Mouse (Mus musculus) heart, embryonic 15.5 days (tissue): ENCODE data around the gene Dnah6. TPM values are rescaled to one million over a fixed set of nuclear protein-coding genes. Genes with fewer than 3 reads are reported as not detected.

Experiments used
- ATAC-seq: fragments of 200-750 bp; cut with Nextera tagmentation; replicated peaks from 2 replicates; pipeline ENCODE4 v1.8.0; 2017; ENCODE audit warnings: low read depth, moderate TSS enrichment; ENCODE audit not compliant: insufficient number of reproducible peaks, insufficient read depth, low FRiP score
- H3K27ac ChIP-seq: fragments of 300-500 bp; sonication (generic); 2 replicates; pipeline ENCODE4 v1.5.1; 2015; ENCODE audit warnings: mild to moderate bottlenecking, inconsistent platforms
- H3K27me3 ChIP-seq: fragments of 300-500 bp; sonication (generic); 2 replicates; pipeline ENCODE4 v1.6.1; 2015; ENCODE audit warnings: inconsistent platforms
- H3K36me3 ChIP-seq: fragments of 300-500 bp; sonication (generic); 2 replicates; pipeline ENCODE4 v1.6.1; 2015; ENCODE audit warnings: mild to moderate bottlenecking, inconsistent platforms
- H3K4me1 ChIP-seq: fragments of 300-500 bp; sonication (generic); replicated peaks from 2 replicates; pipeline ENCODE4 v1.6.1; 2015; ENCODE audit warnings: inconsistent platforms
- H3K4me2 ChIP-seq: fragments of 300-500 bp; sonication (generic); 2 replicates; pipeline ENCODE4 v1.6.1; 2015; ENCODE audit warnings: inconsistent platforms, mild to moderate bottlenecking, moderate library complexity
- H3K4me3 ChIP-seq: fragments of 300-500 bp; sonication (generic); 2 replicates; pipeline ENCODE4 v1.5.1; 2015; ENCODE audit warnings: mild to moderate bottlenecking, inconsistent platforms
- H3K9ac ChIP-seq: fragments of 300-500 bp; sonication (generic); 2 replicates; pipeline ENCODE4 v1.6.1; 2015; ENCODE audit warnings: mild to moderate bottlenecking, inconsistent platforms
- H3K9me3 ChIP-seq: fragments of 300-500 bp; sonication (generic); replicated peaks from 2 replicates; pipeline ENCODE4 v1.6.1; 2016; ENCODE audit warnings: inconsistent platforms
- WGBS: fragments of 180-500 bp; shearing (Covaris S2); methylation state at CpG from one replicate; pipeline ENCODE4 v1.1.7; 2015; ENCODE audit warnings: mixed read lengths; 5-methylcytosine and 5-hydroxymethylcytosine counted together
- polyA plus RNA-seq: library from polyadenylated mRNA; unstranded; fragments of >200 nt; fragmentation: Nextera tagmentation; extraction: Ambion mirVana; gene quantifications from 2 replicates; pipeline ENCODE4 v1.2.1, GENCODE M21; 2015

Dnah6 gene
- polyA plus RNA-seq: 0.11 TPM in 2 replicates

DNA sequence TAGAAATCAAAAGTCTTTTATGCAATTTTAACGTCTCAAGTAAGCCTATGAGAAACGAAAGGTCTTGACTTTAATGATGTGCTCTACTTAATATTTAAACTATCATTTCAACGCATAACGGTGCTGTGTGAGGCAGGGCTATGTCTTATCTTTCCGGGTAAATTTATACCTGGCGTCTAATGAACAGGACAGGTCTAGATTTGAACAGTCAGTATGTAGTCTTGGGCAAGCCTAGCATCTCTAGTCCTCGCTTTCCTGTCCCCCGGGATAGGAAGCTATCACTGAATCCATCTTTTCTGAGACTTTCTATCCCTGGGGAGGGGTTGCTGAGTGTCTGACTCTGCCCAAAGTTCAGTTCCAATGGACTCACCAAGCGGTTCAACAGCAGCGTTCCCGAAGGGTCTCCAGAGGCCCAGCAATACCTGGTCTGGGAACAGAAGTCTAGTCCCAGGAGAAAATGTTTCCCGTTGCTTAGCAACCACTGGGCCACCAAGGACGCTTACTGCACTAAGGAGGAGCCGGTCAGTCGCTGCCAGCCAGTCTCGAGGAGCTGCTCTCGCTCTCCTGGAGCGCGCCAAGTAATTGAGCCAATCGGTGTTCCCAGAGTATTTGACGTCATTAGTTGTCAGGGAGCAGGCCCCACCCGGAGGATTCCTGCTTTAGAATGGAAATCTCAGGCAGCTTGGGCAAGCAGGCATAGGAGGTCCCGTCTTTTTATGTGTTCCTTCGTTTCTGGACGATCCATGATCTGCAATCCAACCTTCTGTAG is at the start of gene Dnah6:
Dnah6 (minus strand) TSS at position 463 of the 769 bp plus-strand sequence.
- no peaks in the 10 kb centered on the region for H3K9me3 ChIP-seq
- WGBS: 39% methylated on average over 25 of the region's 25 CpGs
- ATAC-seq: peak; percentile 93

DNA sequence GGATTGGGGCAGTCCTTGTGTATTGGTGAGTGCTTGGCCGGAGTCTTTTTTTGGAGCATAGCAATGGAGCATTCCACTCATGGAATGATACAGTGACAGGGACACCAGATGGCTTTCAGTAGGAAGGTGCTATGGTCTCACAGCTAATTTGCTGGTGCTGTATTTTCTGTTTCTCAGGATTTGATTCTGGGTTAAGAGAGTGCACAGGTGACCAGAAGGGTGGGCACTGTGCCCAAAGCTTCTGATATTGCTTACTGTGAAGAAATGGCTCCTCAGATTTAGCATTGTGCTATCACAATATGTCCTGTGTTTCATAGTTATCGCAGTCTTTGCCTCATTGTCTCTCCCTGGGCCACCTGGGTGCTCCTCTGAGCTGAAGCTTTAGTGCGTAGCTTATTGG is 47.9 kb upstream of the Dnah6 start:
- no peaks in the 10 kb centered on the region for H3K4me1 ChIP-seq
- no peaks in the 10 kb centered on the region for H3K9me3 ChIP-seq
- H3K4me2 ChIP-seq: no peak overlapping the region
- no peaks in the 10 kb centered on the region for H3K27me3 ChIP-seq
- no peak for ATAC-seq
- H3K27ac ChIP-seq: no peak overlapping the region
- H3K36me3 ChIP-seq: peaks cover 79% of the 10 kb centered on the region
- H3K4me3 ChIP-seq: no peak overlapping the region
- 90% methylated on average over 3 of the region's 3 CpGs for WGBS
- H3K9ac ChIP-seq: no peak overlapping the region

More for the DNA sequence above, at the start of gene Dnah6:
- Histone ChIP-seq H3K36me3 (no peaks in the 10 kb centered on the region), H3K4me2 (peak within 1 kb of the TSS; percentile 66), H3K9ac (peak within 1 kb of the TSS; percentile 52), H3K27me3 (no peaks in the 10 kb centered on the region), H3K4me1 (peaks cover 14% of the 10 kb centered on the region), H3K27ac (peak within 1 kb of the TSS; percentile 91), H3K4me3 (peak within 1 kb of the TSS; percentile 44)

DNA sequence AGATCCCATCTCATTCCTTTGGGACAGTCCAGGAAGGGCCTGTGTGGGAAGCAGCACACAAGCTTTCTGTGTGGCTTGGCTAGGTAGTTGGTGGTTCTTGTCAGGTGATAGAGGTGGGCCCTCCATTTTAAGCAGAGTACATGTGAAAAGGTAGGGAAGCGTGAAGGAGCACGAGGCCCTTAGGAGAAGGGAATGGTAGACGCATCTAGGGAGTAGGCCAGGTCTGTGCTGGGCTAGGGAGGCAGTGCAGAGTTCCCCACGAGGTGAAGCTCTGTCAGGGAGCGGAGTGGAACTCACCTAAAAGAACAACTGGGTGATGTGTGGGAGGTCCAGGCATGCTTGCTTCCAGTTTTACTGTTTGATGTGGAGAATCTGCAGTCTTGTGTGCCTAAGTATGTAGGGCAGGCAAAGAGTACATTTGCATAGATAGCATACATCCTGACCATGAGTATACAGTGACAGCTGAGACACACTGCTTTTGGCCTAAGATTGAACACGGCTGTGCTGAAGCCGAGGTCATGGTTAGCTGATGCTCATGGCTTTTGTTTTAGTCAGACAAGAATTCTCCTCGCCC is 46.4 kb upstream of the Dnah6 start:
- Histone ChIP-seq H3K4me2 (no peak overlapping the region), H3K9ac (no peak overlapping the region), H3K4me3 (no peak overlapping the region), H3K4me1 (no peaks in the 10 kb centered on the region), H3K27ac (no peak overlapping the region), H3K27me3 (no peaks in the 10 kb centered on the region), H3K9me3 (no peaks in the 10 kb centered on the region), H3K36me3 (peaks cover 80% of the 10 kb centered on the region)
- no peak for ATAC-seq
- WGBS: 84% methylated on average over 8 of the region's 8 CpGs

DNA sequence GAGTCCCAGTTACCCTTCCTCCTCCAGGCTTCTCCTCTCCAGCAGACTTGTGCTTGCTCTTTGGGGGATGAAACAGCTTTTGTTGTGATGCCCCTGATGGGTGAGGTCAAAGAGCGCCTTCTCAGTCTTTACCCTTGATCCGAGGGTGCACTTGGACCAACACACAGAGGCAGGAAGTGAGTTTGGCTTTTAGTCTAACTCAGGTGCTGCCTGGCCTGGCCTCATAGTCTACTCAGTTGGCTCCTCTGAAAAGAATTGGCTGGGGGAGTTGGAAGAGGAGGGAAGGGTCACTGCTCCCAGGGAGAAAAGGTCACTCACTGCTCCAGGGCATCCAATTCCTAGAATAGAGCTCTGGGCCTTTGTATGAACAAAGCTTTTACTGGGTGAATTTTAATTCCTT is 43.4 kb upstream of the Dnah6 start:
- Histone ChIP-seq H3K36me3 (peaks cover 69% of the 10 kb centered on the region), H3K9ac (no peak overlapping the region), H3K27ac (no peak overlapping the region), H3K27me3 (no peaks in the 10 kb centered on the region), H3K4me3 (no peak overlapping the region), H3K9me3 (no peaks in the 10 kb centered on the region), H3K4me2 (no peak overlapping the region), H3K4me1 (no peaks in the 10 kb centered on the region)
- ATAC-seq: no peak
- WGBS: 79% methylated on average over 2 of the region's 2 CpGs

DNA sequence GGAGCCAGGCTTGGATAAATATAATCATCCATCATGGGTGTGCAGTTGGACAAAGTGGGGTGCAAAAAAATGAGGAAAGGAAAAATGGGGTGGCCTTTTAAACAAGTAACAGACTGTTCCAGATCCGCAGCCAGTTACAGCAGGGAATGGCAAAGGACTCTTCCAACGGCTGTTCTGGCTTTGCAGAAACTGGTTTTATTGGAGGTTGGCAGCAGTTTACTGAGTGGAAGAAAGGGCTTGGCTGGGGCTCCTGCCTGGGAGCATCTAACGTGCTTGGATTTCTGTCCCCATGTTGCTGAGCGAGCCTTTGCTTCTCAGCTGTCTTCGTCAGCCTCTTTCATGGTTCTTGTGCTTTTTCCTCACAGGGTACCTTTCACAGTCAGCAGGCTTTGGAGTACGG is 38.7 kb upstream of the Dnah6 start:
- Histone ChIP-seq H3K9me3 (no peaks in the 10 kb centered on the region), H3K4me3 (no peak overlapping the region), H3K27ac (no peak overlapping the region), H3K4me2 (no peak overlapping the region), H3K36me3 (peaks cover 55% of the 10 kb centered on the region), H3K9ac (no peak overlapping the region), H3K4me1 (peaks cover 2% of the 10 kb centered on the region; the same call in 1 of the 2 replicates), H3K27me3 (no peaks in the 10 kb centered on the region)
- 91% methylated on average over 6 of the region's 6 CpGs for WGBS
- no peak for ATAC-seq

DNA sequence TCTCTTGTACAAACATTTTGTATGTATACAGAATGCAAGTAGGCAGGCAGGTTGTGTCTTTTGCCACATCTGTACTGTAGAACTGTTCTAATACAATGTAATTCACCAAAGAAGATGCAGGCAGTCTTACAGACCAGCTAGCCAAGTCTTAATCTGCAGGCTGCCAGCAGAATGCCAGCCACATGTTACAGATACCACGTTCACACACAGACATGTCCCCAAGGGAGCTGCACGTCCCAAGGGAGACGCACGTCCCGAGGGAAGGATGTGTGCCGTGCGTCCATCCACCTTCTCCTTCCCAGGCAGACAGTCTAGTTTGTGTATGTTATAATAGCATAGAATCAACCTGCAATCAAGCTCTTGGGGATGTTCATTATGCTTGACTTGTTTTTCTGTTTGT is 35.6 kb upstream of the Dnah6 start:
- H3K27me3 ChIP-seq: no peaks in the 10 kb centered on the region
- peaks cover 40% of the 10 kb centered on the region for H3K36me3 ChIP-seq
- ATAC-seq: no peak
- H3K9me3 ChIP-seq: no peaks in the 10 kb centered on the region
- peaks cover 28% of the 10 kb centered on the region for H3K4me1 ChIP-seq
- 92% methylated on average over 7 of the region's 7 CpGs for WGBS
- no peak overlapping the region for H3K27ac ChIP-seq
- H3K4me2 ChIP-seq: no peak overlapping the region
- no peak overlapping the region for H3K4me3 ChIP-seq
- no peak overlapping the region for H3K9ac ChIP-seq

DNA sequence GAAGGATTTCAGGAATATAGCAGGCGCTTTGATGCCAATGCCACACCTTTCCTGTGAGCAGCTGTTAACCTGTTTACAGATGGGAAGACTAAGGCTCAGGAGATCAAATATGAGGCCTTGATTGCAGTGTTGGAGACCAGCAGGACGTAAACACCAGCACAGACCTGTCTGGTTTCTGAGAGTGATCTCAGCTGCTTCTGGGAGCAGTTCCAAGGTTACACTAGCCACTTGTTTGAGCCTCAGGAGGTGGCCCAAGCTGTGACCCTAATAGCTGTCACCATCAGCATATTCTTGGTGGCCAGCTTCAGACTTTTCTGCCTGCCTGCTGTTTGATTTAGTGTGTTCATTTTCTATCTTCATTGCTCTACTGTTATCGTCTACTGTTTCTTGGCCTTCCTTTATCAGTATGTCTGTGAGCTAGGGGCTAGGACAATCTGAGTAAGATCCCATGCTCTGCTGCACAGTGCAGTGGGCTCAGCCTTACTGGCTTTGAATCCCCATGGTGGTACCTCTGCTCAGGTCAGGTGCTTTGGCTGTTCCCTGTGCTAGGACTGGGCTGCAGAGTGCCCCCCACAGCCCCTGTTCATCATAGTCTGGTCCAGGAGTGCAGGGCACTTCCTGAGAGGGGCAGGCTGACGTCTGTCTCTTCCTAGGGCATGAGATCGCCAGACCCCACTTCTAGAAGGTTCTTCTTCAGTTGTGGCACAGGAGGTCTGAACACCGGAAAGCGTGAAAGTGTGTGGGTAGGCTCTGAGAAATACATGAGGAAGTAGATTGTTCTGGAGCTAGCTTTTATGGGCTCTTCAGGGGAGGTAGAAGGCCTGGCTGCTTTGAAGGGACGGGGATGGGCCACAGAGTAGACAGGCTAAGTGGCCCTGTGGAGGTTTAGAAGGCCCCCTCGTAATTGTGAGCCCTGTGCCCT is 33.1 kb upstream of the Dnah6 start:
- Histone ChIP-seq H3K36me3 (peaks cover 20% of the 10 kb centered on the region), H3K9me3 (no peaks in the 10 kb centered on the region), H3K9ac (no peak overlapping the region), H3K4me2 (no peak overlapping the region), H3K27ac (peak overlapping the region; percentile 15), H3K4me1 (peaks cover 40% of the 10 kb centered on the region), H3K4me3 (no peak overlapping the region), H3K27me3 (no peaks in the 10 kb centered on the region)
- WGBS: 63% methylated on average over 9 of the region's 9 CpGs
- no peak; the same call in 1 of the 2 replicates for ATAC-seq

DNA sequence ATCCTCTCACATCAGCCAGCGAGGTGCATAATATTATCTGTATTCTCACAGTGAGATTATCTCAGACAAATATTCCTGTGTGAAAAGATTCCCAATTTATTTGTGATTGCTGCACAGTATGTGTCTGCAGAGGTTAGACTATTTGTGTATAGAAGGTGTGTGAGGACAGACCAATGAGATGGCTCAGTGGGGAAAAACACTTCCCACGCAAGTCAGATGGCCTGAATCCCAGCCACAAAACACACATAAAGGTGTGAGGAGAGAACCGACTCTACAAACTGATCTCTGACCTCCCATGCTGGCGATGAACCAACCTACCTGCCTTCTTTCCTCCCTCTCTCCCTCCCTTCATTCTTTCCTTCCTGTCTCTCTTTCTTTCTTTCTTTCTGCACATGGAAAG is 32.1 kb upstream of the Dnah6 start:
- Histone ChIP-seq H3K27ac (no peak overlapping the region), H3K36me3 (peaks cover 15% of the 10 kb centered on the region), H3K27me3 (no peaks in the 10 kb centered on the region), H3K4me2 (no peak overlapping the region), H3K4me1 (peaks cover 45% of the 10 kb centered on the region), H3K9me3 (no peaks in the 10 kb centered on the region), H3K4me3 (no peak overlapping the region), H3K9ac (no peak overlapping the region)
- ATAC-seq: no peak
- 58% methylated on average over 4 of the region's 4 CpGs for WGBS

DNA sequence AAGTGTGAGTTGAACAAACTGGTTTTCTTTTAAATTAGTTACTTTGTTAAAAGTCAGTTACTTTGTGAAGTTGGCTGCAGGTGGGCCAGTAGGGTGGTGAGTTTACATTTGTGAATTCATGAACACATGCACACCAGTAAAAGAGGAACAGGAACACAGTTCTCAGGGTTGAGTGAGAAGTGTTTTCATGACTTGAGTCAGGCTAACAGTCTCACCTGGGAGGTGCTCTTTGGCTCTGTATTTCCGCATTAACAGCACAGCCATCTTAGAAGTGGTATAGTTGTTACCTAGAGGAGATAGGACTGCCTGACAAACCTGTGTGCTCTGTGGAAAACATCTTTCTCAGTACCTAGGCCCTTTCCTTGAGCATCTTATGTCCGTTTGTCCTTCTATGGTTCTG is 31.6 kb upstream of the Dnah6 start:
- Histone ChIP-seq H3K4me2 (no peak overlapping the region), H3K27me3 (no peaks in the 10 kb centered on the region), H3K36me3 (peaks cover 15% of the 10 kb centered on the region), H3K9ac (no peak overlapping the region), H3K9me3 (no peaks in the 10 kb centered on the region), H3K4me1 (peaks cover 45% of the 10 kb centered on the region), H3K27ac (no peak overlapping the region), H3K4me3 (no peak overlapping the region)
- 81% methylated on average over 2 of the region's 2 CpGs for WGBS
- no peak for ATAC-seq

DNA sequence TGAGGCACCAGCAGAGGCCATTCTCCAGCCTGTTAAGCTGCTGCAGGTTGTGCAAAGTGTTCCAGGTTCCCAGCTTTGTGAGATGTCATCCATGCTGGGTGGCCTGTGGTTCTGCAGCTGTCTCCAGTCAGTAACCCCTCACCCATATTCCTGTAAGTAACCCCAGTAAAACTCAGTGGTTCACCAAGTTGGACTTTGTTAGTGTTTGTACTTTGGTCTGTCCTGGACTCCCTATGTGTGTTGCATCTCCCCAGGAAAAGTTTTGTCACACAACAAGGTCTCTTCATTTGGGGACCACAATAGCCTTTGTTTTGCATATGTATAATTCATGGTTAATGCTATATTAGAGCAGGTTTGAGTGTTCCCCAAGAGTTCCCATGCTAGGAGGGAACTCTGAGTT is 30.9 kb upstream of the Dnah6 start:
- H3K9me3 ChIP-seq: no peaks in the 10 kb centered on the region
- no peak for ATAC-seq
- H3K27ac ChIP-seq: no peak overlapping the region
- H3K4me3 ChIP-seq: no peak overlapping the region
- peaks cover 11% of the 10 kb centered on the region for H3K36me3 ChIP-seq
- H3K9ac ChIP-seq: no peak overlapping the region
- H3K4me2 ChIP-seq: no peak overlapping the region
- H3K4me1 ChIP-seq: peaks cover 45% of the 10 kb centered on the region
- H3K27me3 ChIP-seq: no peaks in the 10 kb centered on the region

DNA sequence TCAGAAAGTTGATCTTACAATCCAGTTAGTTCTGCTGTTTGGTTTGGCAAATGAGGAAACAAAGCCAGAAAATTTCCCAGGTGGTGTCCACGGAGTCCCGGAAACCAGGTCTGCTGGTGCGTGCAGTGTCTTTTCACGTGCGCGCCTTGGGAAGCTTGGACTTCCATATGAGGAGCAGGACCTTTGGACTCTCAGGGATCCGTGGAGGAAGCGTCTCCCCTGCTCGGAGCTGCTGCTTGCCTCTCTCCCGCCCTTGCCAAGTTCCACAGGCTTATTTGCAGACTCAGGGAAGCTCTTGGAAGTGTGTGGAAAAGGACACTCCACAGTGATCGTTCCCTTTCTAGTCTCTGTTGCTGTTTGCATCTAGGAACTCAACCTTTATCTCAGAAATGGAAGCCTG is 29.9 kb upstream of the Dnah6 start:
- ATAC-seq: no peak
- H3K36me3 ChIP-seq: peaks cover 2% of the 10 kb centered on the region; the same call in 1 of the 2 replicates

More for the DNA sequence above, 29.9 kb upstream of the Dnah6 start:
- H3K4me2 ChIP-seq: no peak overlapping the region
- no peaks in the 10 kb centered on the region for H3K9me3 ChIP-seq
- no peak overlapping the region for H3K9ac ChIP-seq
- no peak overlapping the region for H3K27ac ChIP-seq
- H3K4me1 ChIP-seq: peaks cover 45% of the 10 kb centered on the region
- no peak overlapping the region for H3K4me3 ChIP-seq
- no peaks in the 10 kb centered on the region for H3K27me3 ChIP-seq
- WGBS: 89% methylated on average over 11 of the region's 11 CpGs
